Mouse (Mus musculus): ENCODE data around the gene Zc3h18. TPM values are rescaled to one million over a fixed set of nuclear protein-coding genes. Genes with fewer than 3 reads are reported as not detected.
A peak's percentile ranks its signal among the peaks of the same experiment; 100 is the strongest.

Gene Zc3h18
- total and polyA plus RNA-seq, 3 experiments: 30.2 to 122 (median 98.5) TPM

DNA sequence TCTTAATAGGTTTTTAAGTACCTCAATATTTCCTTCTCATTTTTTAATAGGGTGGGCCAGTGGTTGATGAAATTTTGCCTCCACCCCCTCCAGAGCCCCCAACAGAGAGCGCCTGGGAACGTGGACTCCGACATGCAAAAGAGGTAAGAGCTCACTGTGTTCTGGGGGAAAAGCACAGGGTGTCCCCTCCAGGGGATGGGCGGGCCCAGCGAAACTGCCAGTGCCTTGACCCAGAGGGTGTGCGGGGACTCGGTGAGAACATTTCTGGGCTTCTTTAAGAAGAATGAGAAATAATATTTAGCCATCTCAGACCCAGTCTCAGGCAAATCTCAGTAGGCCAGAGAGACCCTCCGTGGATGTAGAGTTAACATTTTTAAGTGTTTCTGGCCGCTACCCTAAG lies 21.8 kb downstream of the Zc3h18 start:
- H3K36me3 ChIP-seq (ENCODE audit: control insufficient read depth in 1 of 2, insufficient read depth in 2 of 2, low read length in 2 of 2): peaks cover 0 to 49% of the 10 kb centered on the region in 2 experiments; a peak in 2 of 4 replicates
- no peaks in the 10 kb centered on the region for H3K4me1 ChIP-seq (ENCODE audit: control insufficient read depth in 1 of 2, insufficient read depth in 2 of 2, low read length in 2 of 2)
- no peak overlapping the region for H3K27ac ChIP-seq (ENCODE audit: control insufficient read depth, low read depth, low read length)
- no peaks in the 10 kb centered on the region for H3K79me2 ChIP-seq (ENCODE audit: control insufficient read depth, insufficient read depth, low read length, poor library complexity)
- no peak for DNase-seq (ENCODE audit: low read depth, low spot score)
- no peaks in the 10 kb centered on the region for H3K9me3 ChIP-seq (replicated peaks; ENCODE audit: insufficient read depth, low read length)
- TF ChIP-seq UBTF (IDR thresholded peaks at IDR 0.05; ENCODE audit: borderline replicate concordance, insufficient read depth, low read depth, low read length): no peak
- no peak for TF ChIP-seq TBP (IDR thresholded peaks at IDR 0.05; ENCODE audit: low read depth, low read length)
- H3K9ac ChIP-seq (ENCODE audit: control insufficient read depth, low read depth, low read length, poor library complexity, severe bottlenecking): no peak overlapping the region
- H3K27me3 ChIP-seq (ENCODE audit: control insufficient read depth in 1 of 2, insufficient read depth in 2 of 2, low read length in 2 of 2): no peaks in the 10 kb centered on the region
- no peak overlapping the region for H3K4me3 ChIP-seq (ENCODE audit: control insufficient read depth in 1 of 2, insufficient read depth in 1 of 2, low read depth in 2 of 2, low read length in 2 of 2)

GRCm38 (mm10) chr8:122405146-122405805 lies 28.9 kb downstream of the Zc3h18 start:
- no peak overlapping the region for H3K9ac ChIP-seq (ENCODE audit: control insufficient read depth, low read depth, low read length, poor library complexity, severe bottlenecking)
- H3K79me2 ChIP-seq (ENCODE audit: control insufficient read depth, insufficient read depth, low read length, poor library complexity): no peaks in the 10 kb centered on the region
- no peak for DNase-seq (ENCODE audit: low read depth, low spot score)
- no peaks in the 10 kb centered on the region for H3K9me3 ChIP-seq (replicated peaks; ENCODE audit: insufficient read depth, low read length)
- TF ChIP-seq ETS1 (IDR thresholded peaks at IDR 0.05; ENCODE audit: low read depth, low read length) (peak; percentile 47; the same call in 1 of the 2 replicates), EP300 (IDR thresholded peaks at IDR 0.05; ENCODE audit: low read depth in 1 of 2, low read length in 2 of 2) (0 out of 4 replicates have a peak, but pooled peaks of 1 of the 2 experiments have one; percentile 28), MEF2A (IDR thresholded peaks at IDR 0.05; ENCODE audit: extremely low read depth, insufficient replicate concordance, low read depth, low read length, poor library complexity, severe bottlenecking) (no peak)
- H3K4me3 ChIP-seq (ENCODE audit: control insufficient read depth in 1 of 2, insufficient read depth in 1 of 2, low read depth in 2 of 2, low read length in 2 of 2): no peak overlapping the region
- no peak overlapping the region for H3K27ac ChIP-seq (ENCODE audit: control insufficient read depth, low read depth, low read length)
- H3K4me1 ChIP-seq (ENCODE audit: control insufficient read depth in 1 of 2, insufficient read depth in 2 of 2, low read length in 2 of 2): peaks cover 2 to 6% of the 10 kb centered on the region in 2 experiments
- H3K36me3 ChIP-seq (ENCODE audit: control insufficient read depth in 1 of 2, insufficient read depth in 2 of 2, low read length in 2 of 2): peaks cover 0 to 37% of the 10 kb centered on the region in 2 experiments; a peak in 3 of 4 replicates
- no peaks in the 10 kb centered on the region for H3K27me3 ChIP-seq (ENCODE audit: control insufficient read depth in 1 of 2, insufficient read depth in 2 of 2, low read length in 2 of 2)

GRCm38 (mm10) chr8:122407678-122408077 lies 31.3 kb downstream of the Zc3h18 start:
- H3K27me3 ChIP-seq (ENCODE audit: control insufficient read depth in 1 of 2, insufficient read depth in 2 of 2, low read length in 2 of 2): no peaks in the 10 kb centered on the region
- TF ChIP-seq UBTF (IDR thresholded peaks at IDR 0.05; ENCODE audit: borderline replicate concordance, insufficient read depth, low read depth, low read length): no peak
- no peak for TF ChIP-seq GATA1 (IDR thresholded peaks at IDR 0.05; ENCODE audit: low read depth, low read length)
- no peak for TF ChIP-seq E2F4 (IDR thresholded peaks at IDR 0.05; ENCODE audit: borderline replicate concordance, low read depth, low read length)
- no peak for TF ChIP-seq MYB (IDR thresholded peaks at IDR 0.05; ENCODE audit: low read depth, low read length)
- no peak for TF ChIP-seq ELF1 (IDR thresholded peaks at IDR 0.05; ENCODE audit: low read depth, low read length)
- no peak for TF ChIP-seq BHLHE40 (IDR thresholded peaks at IDR 0.05; ENCODE audit: borderline replicate concordance, low read depth, low read length)
- no peak for TF ChIP-seq MXI1 (IDR thresholded peaks at IDR 0.05; ENCODE audit: low read depth, low read length)
- TF ChIP-seq ZNF384 (IDR thresholded peaks at IDR 0.05; ENCODE audit: low read depth, low read length): no peak
- peaks cover 2 to 6% of the 10 kb centered on the region in 2 experiments for H3K4me1 ChIP-seq (ENCODE audit: control insufficient read depth in 1 of 2, insufficient read depth in 2 of 2, low read length in 2 of 2)
- no peaks in the 10 kb centered on the region for H3K79me2 ChIP-seq (ENCODE audit: control insufficient read depth, insufficient read depth, low read length, poor library complexity)
- H3K27ac ChIP-seq (ENCODE audit: control insufficient read depth, low read depth, low read length): no peak overlapping the region
- H3K4me3 ChIP-seq (ENCODE audit: control insufficient read depth in 1 of 2, insufficient read depth in 1 of 2, low read depth in 2 of 2, low read length in 2 of 2): no peak overlapping the region
- H3K36me3 ChIP-seq (ENCODE audit: control insufficient read depth in 1 of 2, insufficient read depth in 2 of 2, low read length in 2 of 2): peaks cover 0 to 26% of the 10 kb centered on the region in 2 experiments; a peak in 3 of 4 replicates
- DNase-seq (ENCODE audit: low read depth, low spot score): no peak
- H3K9me3 ChIP-seq (replicated peaks; ENCODE audit: insufficient read depth, low read length): no peaks in the 10 kb centered on the region
- H3K9ac ChIP-seq (ENCODE audit: control insufficient read depth, low read depth, low read length, poor library complexity, severe bottlenecking): no peak overlapping the region

Data from MEL (cell line).